Mouse (Mus musculus) kidney, postnatal 25 days (tissue): ENCODE measurements around the gene Phb.
"Not testable (repeated sequence)": the region's sequence is repeated elsewhere in the genome, so short reads cannot be mapped to it uniquely, and the experiment has no call there.

Experiments
- DNase-seq, 2 experiments: peaks; one replicate each; pipeline ENCODE4 v3.0.0; 2021; ENCODE audit warnings: mixed read lengths in 2 of 2

The Phb gene

GRCm38 (mm10) chr11:95650981-95651380 is 15.8 kb upstream of the Phb start:
- DNase-seq: no peak

DNA sequence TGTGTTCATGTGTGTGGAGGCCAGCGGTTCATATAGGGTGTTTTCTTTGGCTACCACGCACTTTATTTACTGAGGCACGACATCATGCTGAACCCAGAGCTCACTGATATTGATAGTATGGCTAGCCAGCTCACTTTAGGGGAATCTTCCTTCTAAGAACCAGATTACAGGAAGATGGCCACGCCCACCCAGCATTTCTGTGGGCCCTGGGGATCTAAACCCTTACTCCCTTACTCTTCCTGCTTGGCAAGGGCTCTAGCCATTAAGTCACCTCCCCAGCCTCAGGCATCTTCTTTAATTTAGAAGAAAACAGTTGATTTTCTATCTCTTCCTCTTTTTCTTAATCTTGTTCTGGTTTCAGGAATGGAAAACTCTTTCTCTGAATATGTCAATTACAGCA is 9.3 kb upstream of the Phb start:
- no peak for DNase-seq

- peak; percentile 68 to 88 for DNase-seq
Observed at GRCm38 (mm10) chr11:95667177-95667576, 420 bp downstream of the Phb start.

DNA sequence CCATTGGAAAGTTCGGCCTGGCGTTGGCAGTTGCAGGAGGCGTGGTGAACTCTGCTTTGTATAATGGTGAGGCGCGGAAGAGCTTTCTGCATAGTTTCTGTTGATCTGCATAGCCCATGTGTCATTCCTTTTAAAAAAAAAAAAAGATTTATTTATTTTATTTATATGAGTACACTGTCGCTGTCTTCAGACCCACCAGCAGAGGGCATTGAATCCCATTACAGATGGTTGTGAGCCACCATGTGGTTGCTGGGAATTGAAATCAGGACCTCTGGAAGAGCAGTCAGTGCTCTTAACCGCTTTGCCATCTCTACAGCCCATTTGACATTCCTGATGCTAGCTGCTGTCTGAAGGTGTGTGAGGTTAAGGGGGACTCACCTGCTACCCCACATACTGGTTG is 1.3 kb downstream of the Phb start:
- not testable (repeated sequence) for DNase-seq

DNA sequence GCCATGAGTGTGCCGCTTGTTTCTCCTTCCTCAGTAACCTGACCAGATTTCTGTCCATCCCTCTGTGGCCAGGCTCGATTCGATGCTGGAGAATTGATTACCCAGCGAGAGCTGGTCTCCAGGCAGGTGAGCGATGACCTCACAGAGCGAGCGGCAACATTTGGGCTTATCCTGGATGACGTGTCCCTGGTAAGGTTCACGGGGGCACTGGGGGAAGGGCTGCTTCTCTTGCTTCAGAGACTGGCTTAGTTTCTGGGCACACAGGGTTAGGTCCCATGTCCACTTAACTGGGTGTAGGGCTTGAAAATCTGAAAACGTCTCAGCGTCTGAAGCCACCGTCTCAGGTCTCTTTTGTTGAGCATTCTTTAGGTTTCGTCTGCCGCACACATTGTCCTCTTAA is 8.7 kb downstream of the Phb start:
- no peak for DNase-seq

- peak; percentile 58 to 66 for DNase-seq
Observed at GRCm38 (mm10) chr11:95676307-95676706, 9.6 kb downstream of the Phb start.

- DNase-seq: no peak
Observed at GRCm38 (mm10) chr11:95677925-95678701, 11.4 kb downstream of the Phb start.

GRCm38 (mm10) chr11:95681995-95682601 is 15.3 kb downstream of the Phb start:
- no peak for DNase-seq

DNA sequence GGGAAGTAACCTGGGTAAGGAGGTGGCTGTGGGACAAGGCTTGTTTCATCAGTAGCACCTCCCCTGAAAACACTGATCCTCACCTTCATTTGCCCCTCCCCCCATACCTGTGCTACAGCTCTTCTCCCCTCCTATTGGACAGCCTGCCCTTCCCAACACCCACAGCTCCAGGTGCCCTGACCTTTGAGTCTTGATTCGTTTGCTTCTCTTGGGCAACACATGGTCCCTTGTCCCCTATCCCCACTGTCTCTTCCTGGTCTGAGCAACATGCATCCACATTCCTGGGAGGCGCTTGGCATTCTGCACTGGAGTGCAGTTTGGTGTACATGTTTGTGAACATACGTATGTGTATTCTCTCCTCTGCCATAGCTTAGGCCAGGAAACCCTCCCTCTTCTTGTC is 16.2 kb downstream of the Phb start:
- no peak for DNase-seq

DNA sequence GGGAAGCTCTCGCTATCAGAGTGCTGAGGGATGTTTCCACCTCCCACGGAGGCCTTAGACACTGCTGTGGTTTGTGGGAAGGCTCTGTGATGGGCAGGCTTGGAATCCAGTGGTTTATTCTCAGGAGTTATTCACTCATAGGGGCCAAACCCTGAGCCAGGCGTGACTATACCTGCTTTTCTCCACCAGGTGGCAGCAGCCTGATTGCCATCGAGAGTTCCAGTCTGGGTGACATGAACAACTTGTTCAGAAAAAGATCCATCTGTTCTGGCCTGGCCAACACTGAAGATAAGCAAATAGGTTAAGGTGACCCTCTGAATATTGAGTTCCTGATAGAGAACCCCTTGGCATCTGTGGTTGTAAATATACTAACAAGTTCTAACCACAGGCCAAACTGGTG is 19.3 kb downstream of the Phb start:
- peak; percentile 76 to 84 for DNase-seq

DNA sequence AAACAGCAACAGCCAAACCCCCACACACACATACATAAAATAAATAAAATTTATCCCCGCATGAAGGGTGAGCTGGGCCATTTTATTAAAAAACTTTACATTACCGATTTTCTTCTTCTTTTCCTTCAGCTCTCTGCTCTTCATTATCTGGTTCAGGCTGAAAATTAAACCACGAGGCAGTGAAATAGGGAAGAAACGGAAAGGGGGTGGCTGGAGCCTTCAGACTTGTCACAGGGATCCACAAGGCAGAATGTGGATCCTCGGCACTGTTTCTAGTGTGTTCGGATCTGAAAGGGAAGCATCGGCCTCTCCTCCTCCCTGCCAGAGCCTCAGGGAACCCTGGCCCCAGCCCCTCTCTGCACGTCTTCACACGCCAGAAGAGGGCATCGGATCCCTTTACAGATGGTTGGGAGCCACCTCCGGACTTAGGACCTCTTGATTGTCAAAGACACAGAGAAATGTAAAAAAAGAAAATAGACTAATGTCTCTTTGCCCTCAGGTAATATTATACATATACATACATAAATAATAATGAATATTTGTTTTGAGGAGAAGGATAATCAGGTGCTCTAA is 20.4 kb downstream of the Phb start:
- DNase-seq: no peak

DNA sequence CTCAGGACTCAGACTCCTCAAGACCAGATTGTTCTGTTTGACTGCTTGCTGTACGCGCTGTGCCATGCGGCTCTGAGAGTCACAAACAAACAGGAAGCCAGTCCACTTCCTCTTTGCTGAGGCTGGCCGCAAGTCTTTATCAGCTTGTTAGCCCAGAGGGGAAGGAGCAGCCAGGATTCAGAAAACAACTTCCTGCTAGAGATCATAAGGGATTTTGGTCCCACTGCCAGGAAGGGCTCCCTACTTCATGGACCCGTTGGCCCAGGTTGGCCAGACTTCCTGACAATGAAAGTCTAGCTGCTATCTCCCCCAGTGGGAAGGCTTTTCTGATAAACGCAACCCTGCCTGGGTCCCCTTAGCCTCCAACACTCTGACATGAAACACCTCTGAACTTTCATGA is 21.8 kb downstream of the Phb start:
- DNase-seq: peak; percentile 60 to 82

- DNase-seq: peak in 1 of 2 experiments; percentile 57
Observed at GRCm38 (mm10) chr11:95688981-95689380, 22.2 kb downstream of the Phb start.

DNA sequence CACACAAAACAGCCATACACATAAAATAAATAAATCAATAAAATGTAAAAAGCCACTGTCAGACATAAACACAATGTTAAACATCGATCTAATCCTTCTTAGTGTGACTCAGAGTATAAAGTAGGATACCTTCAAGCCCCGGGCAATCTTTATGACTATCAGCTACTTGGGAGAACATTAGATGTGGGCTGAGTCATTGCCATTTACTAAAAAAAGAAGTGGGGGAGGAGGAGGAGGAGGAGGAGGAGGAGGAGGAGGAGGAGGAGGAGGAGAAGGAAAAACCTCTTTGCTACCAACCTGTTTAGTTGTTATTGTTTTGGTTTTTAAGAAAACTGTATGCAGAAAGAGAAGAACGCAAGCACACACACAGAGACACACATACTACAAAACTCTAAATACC is 22.8 kb downstream of the Phb start:
- DNase-seq: no peak

DNA sequence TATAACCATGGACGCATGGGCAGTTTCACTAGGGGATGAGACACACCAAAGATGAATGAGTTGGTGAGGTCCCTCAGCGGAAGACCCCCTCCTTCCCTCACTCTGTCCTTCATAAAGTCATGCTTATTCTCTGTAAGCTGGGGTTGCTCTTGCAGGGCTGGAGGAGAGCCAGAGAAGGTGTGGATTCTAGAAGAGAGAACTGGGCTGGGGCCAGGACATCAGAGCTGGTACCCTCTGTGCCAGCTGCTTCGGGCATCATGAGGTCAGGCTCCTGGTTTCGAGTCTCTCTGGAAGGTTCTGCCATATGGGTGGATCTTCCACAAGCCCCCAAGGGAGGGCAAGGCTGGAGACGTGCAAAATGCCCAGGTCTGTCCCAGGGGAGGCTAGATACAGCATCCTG is 31.8 kb downstream of the Phb start:
- DNase-seq: no peak

DNA sequence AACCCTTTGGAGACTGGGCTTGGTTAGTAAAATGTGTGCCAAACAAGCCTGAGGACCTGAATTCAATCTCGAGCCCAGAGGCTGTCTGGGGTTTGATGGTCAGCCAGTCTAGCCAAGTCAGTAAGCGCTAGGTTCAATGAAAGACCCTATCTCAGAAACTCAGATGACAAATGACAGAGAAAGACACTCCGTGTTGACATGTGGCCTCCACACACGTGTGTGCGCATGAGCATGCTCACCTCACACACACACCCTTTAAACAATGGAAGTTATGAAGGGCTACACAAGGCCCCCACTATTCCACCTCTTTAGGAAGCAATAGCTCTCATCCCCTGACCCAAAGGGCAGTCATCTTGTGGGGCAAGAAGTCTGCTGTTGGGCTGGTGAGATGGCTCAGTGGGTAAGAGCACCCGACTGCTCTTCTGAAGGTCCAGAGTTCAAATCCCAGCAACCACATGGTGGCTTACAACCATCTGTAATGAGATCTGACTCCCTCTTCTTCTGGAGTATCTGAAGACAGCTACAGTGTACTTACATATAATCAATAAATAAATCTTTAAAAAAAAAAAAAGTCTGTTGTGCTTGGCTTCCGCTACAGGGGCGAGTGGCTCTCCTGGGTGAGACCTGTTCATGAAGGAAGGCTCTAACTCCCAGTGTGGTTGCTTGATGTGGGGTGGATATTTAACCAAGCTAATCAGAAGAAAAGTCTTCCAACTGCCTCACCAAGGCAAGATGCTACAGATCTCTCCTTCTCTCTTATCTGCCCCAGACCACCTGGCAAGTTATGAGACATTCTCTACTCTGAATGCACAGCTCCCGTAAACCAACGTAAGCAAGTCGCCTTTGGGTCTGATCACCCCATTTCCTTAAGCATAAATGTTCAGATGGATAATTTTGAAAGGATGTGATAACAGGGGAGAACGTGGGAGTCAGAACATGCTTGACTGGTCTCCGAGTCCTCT is 34.3 kb downstream of the Phb start:
- DNase-seq: no peak

GRCm38 (mm10) chr11:95704032-95704969 is 37.5 kb downstream of the Phb start:
- no peak for DNase-seq

- DNase-seq: no peak
Observed at GRCm38 (mm10) chr11:95704970-95705330, 38.2 kb downstream of the Phb start.

- no peak for DNase-seq
Observed at GRCm38 (mm10) chr11:95709534-95710040, 42.8 kb downstream of the Phb start.

GRCm38 (mm10) chr11:95710478-95710877 is 43.7 kb downstream of the Phb start:
- no peak for DNase-seq

GRCm38 (mm10) chr11:95712085-95712562 is 45.4 kb downstream of the Phb start:
- peak; percentile 52 to 76 for DNase-seq
